Comparison of ENCODE assay signal across 20 mouse cellular contexts in the genomic region with DNA sequence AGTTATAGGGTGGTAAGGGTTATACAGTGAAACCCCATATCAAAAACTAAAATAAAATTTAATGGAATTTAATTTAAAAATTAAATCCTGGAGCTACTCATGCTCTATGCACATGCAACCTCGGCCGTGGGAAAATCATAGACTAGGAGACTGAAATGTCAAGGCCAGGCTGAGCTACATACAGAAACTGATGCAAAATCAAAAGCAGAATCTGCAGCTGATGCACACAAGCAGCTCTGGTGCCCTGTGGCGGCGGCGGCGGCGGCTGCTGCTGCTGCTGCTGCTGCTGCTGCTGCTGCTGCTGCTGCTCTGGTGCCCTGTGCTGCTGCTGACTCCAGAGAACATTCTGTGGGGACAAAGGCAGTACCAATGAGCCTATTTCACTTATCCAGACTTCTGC.
DNase-seq lines count a peak whose midpoint lies in the region; ATAC-seq and TF ChIP-seq lines count a peak whose summit lies in the region.
"Had no signal": no experiment of that assay in that cellular context is flagged by ENCODE, and none has a peak within 500 bp of the region (broad histone marks: within the 10 kb centered on the region; RNA-seq: fewer than 3 reads in every experiment).

No protein-coding gene starts in this region.

- no peaks in the 10 kb centered on the region for H3K36me3 ChIP-seq in heart, embryonic 12.5 days
- no peaks in the 10 kb centered on the region for H3K36me3 ChIP-seq in midbrain, embryonic 11.5 days (ENCODE audit: control insufficient read depth, insufficient read depth, low read length)
- H3K36me3 ChIP-seq in midbrain, postnatal 0 days (ENCODE audit: insufficient read depth, low read length), result no peaks in the 10 kb centered on the region
- no peaks in the 10 kb centered on the region for H3K36me3 ChIP-seq in intestine, embryonic 15.5 days
- H3K36me3 ChIP-seq: embryonic facial prominence, embryonic 13.5 days; heart, embryonic 15.5 days; hindbrain, embryonic 10.5 days had no signal

- peaks cover 4% of the 10 kb centered on the region for H3K27me3 ChIP-seq in heart, embryonic 12.5 days (replicated peaks)
- H3K27me3 ChIP-seq in midbrain, embryonic 11.5 days (ENCODE audit: control insufficient read depth, insufficient read depth, low read length), result no peaks in the 10 kb centered on the region
- no peaks in the 10 kb centered on the region for H3K27me3 ChIP-seq in midbrain, postnatal 0 days (ENCODE audit: insufficient read depth, low read length)
- no peaks in the 10 kb centered on the region for H3K27me3 ChIP-seq in intestine, embryonic 15.5 days (replicated peaks)
- H3K27me3 ChIP-seq: embryonic facial prominence, embryonic 13.5 days had no signal

- TF ChIP-seq CTCF in midbrain, postnatal 0 days (IDR thresholded peaks at IDR 0.05), result no peak

- no peaks in the 10 kb centered on the region for H3K4me1 ChIP-seq in heart, embryonic 12.5 days (replicated peaks)
- H3K4me1 ChIP-seq in midbrain, embryonic 11.5 days (ENCODE audit: control insufficient read depth, insufficient read depth, low read length), result no peaks in the 10 kb centered on the region
- no peaks in the 10 kb centered on the region for H3K4me1 ChIP-seq in midbrain, postnatal 0 days (ENCODE audit: insufficient read depth, low read length)
- no peaks in the 10 kb centered on the region for H3K4me1 ChIP-seq in intestine, embryonic 15.5 days (replicated peaks)
- H3K4me1 ChIP-seq: embryonic facial prominence, embryonic 13.5 days; heart, embryonic 15.5 days had no signal

- 89% methylated on average over 7 of the region's 7 CpGs for WGBS in heart, embryonic 12.5 days
- 84% methylated on average over 7 of the region's 7 CpGs for WGBS in midbrain, embryonic 11.5 days
- WGBS in midbrain, postnatal 0 days, result 76% methylated on average over 7 of the region's 7 CpGs
- 85% methylated on average over 7 of the region's 7 CpGs for WGBS in intestine, embryonic 15.5 days

- H3K27ac ChIP-seq in heart, embryonic 12.5 days (ENCODE audit: poor library complexity, severe bottlenecking), result no peak overlapping the region
- H3K27ac ChIP-seq in midbrain, embryonic 11.5 days (ENCODE audit: low read depth, low read length), result no peak overlapping the region
- no peak overlapping the region for H3K27ac ChIP-seq in midbrain, postnatal 0 days (ENCODE audit: low read depth, low read length)
- H3K27ac ChIP-seq in intestine, embryonic 15.5 days, result no peak overlapping the region
- H3K27ac ChIP-seq: embryonic facial prominence, embryonic 13.5 days; forebrain, embryonic 13.5 days; gastrocnemius, adult 2 months; heart, embryonic 15.5 days; hindbrain, embryonic 10.5 days had no signal

- H3K4me3 ChIP-seq in heart, embryonic 12.5 days, result no peak overlapping the region
- H3K4me3 ChIP-seq in midbrain, embryonic 11.5 days (ENCODE audit: low read depth, low read length), result no peak overlapping the region
- H3K4me3 ChIP-seq in midbrain, postnatal 0 days (ENCODE audit: low read depth, low read length), result no peak overlapping the region
- H3K4me3 ChIP-seq in intestine, embryonic 15.5 days (replicated peaks), result no peak overlapping the region
- H3K4me3 ChIP-seq: embryonic facial prominence, embryonic 13.5 days; forebrain, embryonic 13.5 days; gastrocnemius, adult 2 months; heart, embryonic 15.5 days; hindbrain, embryonic 10.5 days had no signal

- H3K4me2 ChIP-seq in heart, embryonic 12.5 days, result no peak overlapping the region
- H3K4me2 ChIP-seq in midbrain, embryonic 11.5 days, result no peak overlapping the region
- H3K4me2 ChIP-seq in midbrain, postnatal 0 days (ENCODE audit: low read depth, low read length, poor library complexity, severe bottlenecking), result no peak overlapping the region
- no peak overlapping the region for H3K4me2 ChIP-seq in intestine, embryonic 15.5 days (replicated peaks)
- H3K4me2 ChIP-seq: embryonic facial prominence, embryonic 13.5 days; forebrain, embryonic 13.5 days; heart, embryonic 15.5 days had no signal

- no peak overlapping the region for H3K9ac ChIP-seq in heart, embryonic 12.5 days
- no peak overlapping the region for H3K9ac ChIP-seq in midbrain, embryonic 11.5 days (ENCODE audit: low read length)
- no peak overlapping the region for H3K9ac ChIP-seq in midbrain, postnatal 0 days (replicated peaks; ENCODE audit: low read length, poor library complexity, severe bottlenecking)
- no peak overlapping the region for H3K9ac ChIP-seq in intestine, embryonic 15.5 days
- H3K9ac ChIP-seq: embryonic facial prominence, embryonic 13.5 days; forebrain, embryonic 13.5 days; heart, embryonic 15.5 days had no signal

- peak; percentile 37 for DNase-seq in adrenal gland, adult 2 months
- no peak for DNase-seq in adrenal gland, postnatal 4 days (ENCODE audit: low spot score in 2 of 2)
- DNase-seq in heart, adult 11 months, result peak; percentile 33
- peak; percentile 10 for DNase-seq in midbrain, embryonic 11.5 days (ENCODE audit: low spot score, missing footprints)
- DNase-seq in midbrain, postnatal 0 days (ENCODE audit: low spot score), result no peak
- DNase-seq in thymus, adult 18-20 months, result no peak
- DNase-seq: cerebellum, adult 18-20 months; cerebellum, adult 9-11 months; cerebellum, postnatal 36 days; gastrocnemius, adult 2 months; gastrocnemius, postnatal 25 days; kidney, adult 11 months had no signal

- no peaks in the 10 kb centered on the region for H3K9me3 ChIP-seq in heart, embryonic 12.5 days (replicated peaks)
- no peaks in the 10 kb centered on the region for H3K9me3 ChIP-seq in midbrain, embryonic 11.5 days (ENCODE audit: control insufficient read depth, low read length)
- H3K9me3 ChIP-seq in midbrain, postnatal 0 days (ENCODE audit: low read length), result no peaks in the 10 kb centered on the region
- no peaks in the 10 kb centered on the region for H3K9me3 ChIP-seq in intestine, embryonic 15.5 days
- H3K9me3 ChIP-seq: embryonic facial prominence, embryonic 13.5 days; forebrain, embryonic 13.5 days; heart, embryonic 15.5 days; hindbrain, embryonic 10.5 days had no signal

- ATAC-seq in heart, embryonic 12.5 days (ENCODE audit: insufficient number of reproducible peaks, low FRiP score), result no peak
- no peak for ATAC-seq in midbrain, embryonic 11.5 days (ENCODE audit: low FRiP score)
- no peak for ATAC-seq in midbrain, postnatal 0 days (ENCODE audit: low FRiP score)
- no peak for ATAC-seq in intestine, embryonic 15.5 days
- ATAC-seq: forebrain, embryonic 13.5 days; hindbrain, embryonic 16.5 days; inflammation-experienced regulatory T-cells, adult 6 months had no signal

Comparison
In these comparisons a context has a peak if more than half of its experiments do, and no peak if none do; other contexts are left out.
1. DNase-seq: peak in adrenal gland, adult 2 months (single experiment), heart, adult 11 months (single experiment) and midbrain, embryonic 11.5 days (single experiment); none in adrenal gland, postnatal 4 days (0 of 2), midbrain, postnatal 0 days (single experiment) and thymus, adult 18-20 months (0 of 2).